ENCODE assay signal across 26 mouse cellular contexts in the genomic region with DNA sequence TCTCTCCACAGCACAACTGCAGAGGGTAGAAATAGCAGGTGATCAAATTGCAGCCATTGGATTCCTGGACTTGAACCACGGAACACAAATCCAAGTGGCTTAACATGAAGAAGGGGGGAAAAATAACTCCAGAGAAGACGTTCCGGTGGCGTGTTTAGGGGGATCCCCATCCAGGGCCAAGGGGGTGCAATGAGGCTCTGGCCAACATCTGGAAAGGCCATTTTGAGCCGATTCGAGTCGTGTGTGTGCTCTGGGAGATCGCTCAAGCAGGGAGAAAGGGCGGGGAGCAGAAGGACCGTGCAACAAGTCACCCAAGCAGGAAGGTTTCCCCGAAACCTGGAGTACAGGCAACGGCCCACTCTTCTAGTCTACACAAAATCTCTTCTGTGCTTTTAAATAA.
DNase-seq lines count a peak whose midpoint lies in the region; ATAC-seq lines count a peak whose summit lies in the region.
"Had no signal": no experiment of that assay in that cellular context is flagged by ENCODE, and none has a peak within 500 bp of the region (broad histone marks: within the 10 kb centered on the region; RNA-seq: fewer than 3 reads in every experiment).

No protein-coding gene starts in this region.

- peak overlapping the region; percentile 10; the same call in 1 of the 2 replicates for H3K4me3 ChIP-seq in kidney, embryonic 14.5 days (ENCODE audit: low read length)
- no peak overlapping the region for H3K4me3 ChIP-seq in neural tube, embryonic 15.5 days (replicated peaks)
- H3K4me3 ChIP-seq in limb, embryonic 10.5 days = peak overlapping the region; percentile 25; the same call in 1 of the 2 replicates
- H3K4me3 ChIP-seq: embryonic facial prominence, embryonic 15.5 days; forebrain, embryonic 13.5 days; heart, adult 2 months; intestine, embryonic 15.5 days; neural tube, embryonic 12.5 days had no signal

- 19% methylated on average over 12 of the region's 12 CpGs for whole genome bisulfite sequencing in kidney, embryonic 14.5 days
- WGBS in neural tube, embryonic 15.5 days = 54% methylated on average over 12 of the region's 12 CpGs
- 42% methylated on average over 12 of the region's 12 CpGs for WGBS in limb, embryonic 10.5 days

- DNase-seq in kidney, adult 11 months = no peak
- DNase-seq in neural tube, embryonic 10.5 days (ENCODE audit: extremely low spot score, low spot score) = peak; percentile 19
- DNase-seq in limb, embryonic 10.5 days (ENCODE audit: low spot score) = peak; percentile 54
- no peak for DNase-seq in heart, postnatal 10 days
- no peak for DNase-seq in heart, postnatal 4 days
- DNase-seq: adrenal gland, adult 8-10 months; cerebellum, adult 2 months; cerebellum, postnatal 14 days; heart, adult 2 months; kidney, adult 9 months; layer of hippocampus, adult 9-11 months; liver; lung, postnatal 14 days; thymus, adult 2 months; thymus, postnatal 36 days had no signal

- H3K36me3 ChIP-seq in kidney, embryonic 14.5 days (ENCODE audit: control insufficient read depth, insufficient read depth, low read length) = no peaks in the 10 kb centered on the region
- no peaks in the 10 kb centered on the region for H3K36me3 ChIP-seq in neural tube, embryonic 15.5 days
- no peaks in the 10 kb centered on the region for H3K36me3 ChIP-seq in limb, embryonic 10.5 days
- H3K36me3 ChIP-seq: embryonic facial prominence, embryonic 15.5 days; heart, embryonic 12.5 days; intestine, embryonic 15.5 days; neural tube, embryonic 12.5 days had no signal

- intact Hi-C loops in heart, postnatal 10 days (cut with DNase I) = no loop called here

- peaks cover 15% of the 10 kb centered on the region; the same call in 1 of the 2 replicates for H3K4me1 ChIP-seq in kidney, embryonic 14.5 days (ENCODE audit: control insufficient read depth, insufficient read depth, low read length)
- peaks cover 24% of the 10 kb centered on the region for H3K4me1 ChIP-seq in neural tube, embryonic 15.5 days
- H3K4me1 ChIP-seq in limb, embryonic 10.5 days = peaks cover 55% of the 10 kb centered on the region

- H3K9me3 ChIP-seq in kidney, embryonic 14.5 days (ENCODE audit: control insufficient read depth, low read length) = peaks cover 4% of the 10 kb centered on the region; the same call in 1 of the 2 replicates
- peaks cover 3% of the 10 kb centered on the region; the same call in 1 of the 2 replicates for H3K9me3 ChIP-seq in neural tube, embryonic 15.5 days (replicated peaks)
- H3K9me3 ChIP-seq in limb, embryonic 10.5 days (replicated peaks) = no peaks in the 10 kb centered on the region
- H3K9me3 ChIP-seq: embryonic facial prominence, embryonic 15.5 days; heart, embryonic 12.5 days; intestine, embryonic 15.5 days; neural tube, embryonic 12.5 days had no signal

- peaks cover 40% of the 10 kb centered on the region for H3K27me3 ChIP-seq in kidney, embryonic 14.5 days (ENCODE audit: control insufficient read depth, insufficient read depth, low read length)
- peaks cover 4% of the 10 kb centered on the region; the same call in 1 of the 2 replicates for H3K27me3 ChIP-seq in neural tube, embryonic 15.5 days (replicated peaks)
- H3K27me3 ChIP-seq in limb, embryonic 10.5 days (ENCODE audit: low read depth, poor library complexity, severe bottlenecking) = peaks cover 51% of the 10 kb centered on the region
- H3K27me3 ChIP-seq: neural tube, embryonic 12.5 days had no signal

- ATAC-seq in kidney, embryonic 14.5 days (ENCODE audit: low FRiP score, low TSS enrichment) = peak; percentile 51; the same call in 1 of the 2 replicates
- no peak for ATAC-seq in neural tube, embryonic 15.5 days (ENCODE audit: low FRiP score)
- ATAC-seq: CD4-positive, CD25-positive, alpha-beta regulatory T cell, adult 4 months; intestine, embryonic 15.5 days had no signal

- H3K4me2 ChIP-seq in kidney, embryonic 14.5 days (replicated peaks; ENCODE audit: low read depth, low read length) = peak overlapping the region; percentile 24; the same call in 1 of the 2 replicates
- no peak overlapping the region for H3K4me2 ChIP-seq in neural tube, embryonic 15.5 days

- no peak overlapping the region for H3K9ac ChIP-seq in kidney, embryonic 14.5 days (ENCODE audit: low read depth, low read length)
- H3K9ac ChIP-seq in neural tube, embryonic 15.5 days (replicated peaks) = no peak overlapping the region
- H3K9ac ChIP-seq: embryonic facial prominence, embryonic 15.5 days; forebrain, embryonic 13.5 days; heart, embryonic 12.5 days; intestine, embryonic 15.5 days; liver, embryonic 14.5 days; lung, embryonic 14.5 days; neural tube, embryonic 12.5 days had no signal

- no peak overlapping the region for H3K27ac ChIP-seq in kidney, embryonic 14.5 days (ENCODE audit: low read depth, low read length)
- no peak overlapping the region for H3K27ac ChIP-seq in neural tube, embryonic 15.5 days (replicated peaks)
- peak overlapping the region; percentile 64; the same call in 1 of the 2 replicates for H3K27ac ChIP-seq in limb, embryonic 10.5 days
- H3K27ac ChIP-seq: embryonic facial prominence, embryonic 15.5 days; forebrain, embryonic 13.5 days; heart, adult 2 months; hindbrain, postnatal 0 days; intestine, embryonic 15.5 days; liver, embryonic 14.5 days; neural tube, embryonic 12.5 days had no signal

Comparison
In these comparisons a context has a peak if more than half of its experiments do, and no peak if none do; other contexts are left out.
1. DNase-seq: peak in neural tube, embryonic 10.5 days (single experiment) and limb, embryonic 10.5 days (single experiment); none in kidney, adult 11 months (single experiment), heart, postnatal 10 days (0 of 2) and heart, postnatal 4 days (single experiment).